Mouse (Mus musculus): ENCODE measurements around the gene Lrrc63.
A peak's percentile ranks its signal among the peaks of the same experiment; 100 is the strongest.

DNA sequence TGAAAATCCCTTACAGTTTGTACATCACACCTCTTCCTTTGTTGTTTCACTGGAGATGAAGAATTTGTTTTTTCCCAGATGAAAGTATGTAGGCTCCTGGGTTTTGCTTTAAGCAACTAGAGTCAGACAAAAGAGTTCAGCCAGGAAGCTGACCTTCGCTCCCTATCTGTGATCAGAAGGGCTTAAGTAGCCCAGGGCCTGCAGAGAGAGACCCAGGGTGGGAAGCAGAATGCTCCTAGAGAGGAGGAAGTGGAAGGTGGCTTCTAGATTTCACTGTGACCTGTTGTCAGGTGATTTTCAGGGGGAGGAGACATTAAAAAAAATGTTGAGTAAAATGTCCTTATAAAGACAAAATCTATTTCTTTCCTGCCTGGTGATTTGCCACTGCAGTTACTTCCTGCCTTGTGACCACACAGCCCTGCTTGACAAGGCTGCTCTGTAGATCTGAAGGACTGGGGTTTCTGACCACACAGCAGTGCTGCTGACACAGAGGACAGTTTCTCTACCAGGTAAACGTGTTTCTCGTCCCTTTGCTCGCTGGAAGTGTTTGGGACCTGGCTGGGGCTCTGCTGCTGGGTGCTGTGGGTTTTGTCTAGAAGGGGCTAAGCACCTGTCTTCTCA, 45.9 kb upstream of the Lrrc63 start:
- TF ChIP-seq CTCF (IDR thresholded peaks at IDR 0.05; ENCODE audit: borderline replicate concordance, control insufficient read depth, extremely low read depth, insufficient read depth, low read length, poor library complexity), result no peak
- TF ChIP-seq POLR2A (IDR thresholded peaks at IDR 0.05; ENCODE audit: control insufficient read depth, extremely low read depth, insufficient read depth, low read length, poor library complexity), result peak; percentile 46; the same call in 1 of the 2 replicates

Data from thymus, adult 2 months (tissue).